Mouse (Mus musculus) embryo, embryonic 11 days (tissue): ENCODE measurements at regions not wholly inside any gene's neighbourhood (a gene's known extent, or its start where the extent isn't known, plus 50 kb on each side); places are given as distances from the start of the nearest gene placed in this dataset.

Source experiments
- DNase-seq: peaks from one replicate; pipeline ENCODE4 v3.0.0-alpha.2; 2015

- peak; percentile 1 for DNase-seq
Observed at GRCm38 (mm10) chr6:20290496-20290895, 924.8 kb upstream of the Kcnd2 start.
